Mouse (Mus musculus) naive thymus-derived CD4-positive, alpha-beta T cell, adult 2 months (primary cell): ENCODE results near the gene Ankrd7.
"Not testable (repeated sequence)": the region's sequence is repeated elsewhere in the genome, so short reads cannot be mapped to it uniquely, and the experiment has no call there.

Source experiments
- DNase-seq: peaks from one replicate; pipeline ENCODE4 v3.0.0-alpha.2; 2011; ENCODE audit warnings: low read depth

Ankrd7 gene

GRCm38 (mm10) chr6:18866018-18866417 is at the start of gene Ankrd7:
Gene Ankrd7 (plus strand): TSS chr6:18866318.
- DNase-seq, result no peak

GRCm38 (mm10) chr6:18819343-18819742 is 46.8 kb upstream of the Ankrd7 start:
- peak; percentile 36 for DNase-seq

- DNase-seq, result no peak
Observed at GRCm38 (mm10) chr6:18820246-18820645, 45.9 kb upstream of the Ankrd7 start.

GRCm38 (mm10) chr6:18822812-18823211 is 43.3 kb upstream of the Ankrd7 start:
- no peak for DNase-seq

GRCm38 (mm10) chr6:18832958-18833357 is 33.2 kb upstream of the Ankrd7 start:
- DNase-seq, result no peak

- DNase-seq, result not testable (repeated sequence)
Observed at GRCm38 (mm10) chr6:18844529-18844928, 21.6 kb upstream of the Ankrd7 start.

GRCm38 (mm10) chr6:18845571-18845970 is 20.5 kb upstream of the Ankrd7 start:
- DNase-seq, result not testable (repeated sequence)

GRCm38 (mm10) chr6:18848051-18848701 is 17.9 kb upstream of the Ankrd7 start, which contains the start of gene Lsm8:
Gene Lsm8 (plus strand): TSS chr6:18848579.
- peak; percentile 97 for DNase-seq

- DNase-seq, result no peak
Observed at GRCm38 (mm10) chr6:18848702-18849061, 17.4 kb upstream of the Ankrd7 start.

GRCm38 (mm10) chr6:18855323-18855722 is 10.8 kb upstream of the Ankrd7 start:
- DNase-seq, result no peak

- no peak for DNase-seq
Observed at GRCm38 (mm10) chr6:18856487-18857078, 9.5 kb upstream of the Ankrd7 start.

GRCm38 (mm10) chr6:18889030-18889429 is 22.9 kb downstream of the Ankrd7 start:
- no peak for DNase-seq

GRCm38 (mm10) chr6:18894142-18894541 is 28.0 kb downstream of the Ankrd7 start:
- DNase-seq, result no peak

- DNase-seq, result no peak
Observed at GRCm38 (mm10) chr6:18907173-18907572, 41.1 kb downstream of the Ankrd7 start.

GRCm38 (mm10) chr6:18913179-18913578 is 47.1 kb downstream of the Ankrd7 start:
- no peak for DNase-seq

GRCm38 (mm10) chr6:18916021-18916420 is 49.9 kb downstream of the Ankrd7 start:
- DNase-seq, result no peak

GRCm38 (mm10) chr6:18916471-18916870 is 50.4 kb downstream of the Ankrd7 start:
- DNase-seq, result no peak
